Mouse (Mus musculus): ENCODE measurements around the gene Abcf2. TPM values are rescaled to one million over a fixed set of nuclear protein-coding genes. Genes with fewer than 3 reads are reported as not detected.

Abcf2 gene
- polyA plus RNA-seq (2012; rRNA removed): 62.6 and 63.3 TPM in 2 replicates

DNA sequence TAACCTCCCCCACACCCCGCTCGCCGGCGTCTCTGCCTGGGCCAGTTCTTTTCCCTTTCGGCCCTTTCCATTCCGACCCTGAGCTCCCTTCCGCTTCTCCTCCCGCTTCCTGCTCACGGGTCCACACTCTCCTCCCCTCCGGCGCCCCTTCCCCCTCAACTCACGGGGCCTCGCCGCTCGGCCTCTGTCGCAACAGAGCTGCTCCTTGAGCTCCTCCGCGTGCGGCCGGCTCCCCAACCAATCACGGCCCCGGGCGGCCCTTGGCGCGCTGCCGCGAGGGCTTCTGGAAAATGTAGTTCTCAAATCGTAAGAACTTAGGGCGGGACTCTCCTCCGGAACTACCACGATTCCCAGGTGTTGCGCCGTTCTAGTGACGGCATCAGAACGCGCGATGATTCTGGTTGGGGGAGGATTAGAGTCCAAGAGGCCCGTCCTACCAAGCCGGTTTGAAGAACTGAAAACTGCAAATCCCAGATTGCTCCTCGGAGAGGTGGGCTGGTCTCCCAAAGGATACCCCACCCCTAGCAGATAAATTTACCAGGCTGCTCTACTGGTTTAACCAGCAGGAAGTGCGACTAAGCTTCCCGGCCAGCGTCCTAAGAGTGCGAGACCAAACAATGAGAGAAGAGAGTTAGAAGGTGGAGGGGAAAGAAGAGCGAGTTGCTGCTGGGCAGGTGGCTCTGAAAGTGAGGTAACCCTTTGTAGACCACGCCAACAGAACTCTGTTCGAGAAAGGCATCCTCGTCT lies at the start of gene Abcf2:
Gene Abcf2, minus strand, starts transcription at position 285 of the 747 bp plus-strand sequence.

GRCm38 (mm10) chr5:24623986-24624821 lies 46.9 kb upstream of the Abcf2 start, which contains the start of gene Smarcd3:
Gene Smarcd3 (minus strand): TSS chr5:24624411.

DNA sequence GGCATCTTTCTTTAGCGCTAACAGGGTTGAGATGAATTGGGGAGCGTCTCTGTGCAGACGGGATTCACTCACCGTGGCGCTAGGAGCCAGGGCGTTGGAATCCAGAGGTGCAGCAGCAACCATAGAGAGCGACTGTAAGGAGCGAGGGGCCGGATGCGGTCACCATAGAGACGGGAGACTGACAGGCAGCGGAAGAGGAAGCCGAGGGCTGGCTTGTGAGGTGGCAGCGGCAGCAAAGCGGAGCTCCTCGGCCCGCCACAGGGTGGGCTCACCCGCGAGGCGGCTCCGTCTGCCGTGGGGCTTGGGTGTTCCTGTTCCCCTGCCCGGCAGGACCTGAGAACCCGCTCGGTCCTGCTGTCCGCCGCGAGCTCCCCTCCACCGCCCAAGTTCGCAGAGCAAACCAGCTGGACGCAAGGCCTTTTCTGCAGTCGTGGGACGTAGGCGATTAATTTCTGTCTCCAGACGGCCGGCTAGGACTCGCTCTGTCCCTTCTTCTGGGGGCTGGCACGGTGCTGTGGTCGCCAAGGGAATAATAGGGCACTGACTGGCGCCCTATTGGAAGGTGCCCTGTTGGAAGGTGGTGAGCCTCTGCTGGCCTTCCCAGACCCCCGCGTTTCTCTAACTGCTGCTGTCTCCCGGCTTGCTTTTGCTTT lies 9.4 kb upstream of the Abcf2 start, which contains the start of gene Chpf2:
Gene Chpf2, plus strand, starts transcription at position 195 of the 653 bp plus-strand sequence.

GRCm38 (mm10) chr5:24556709-24557108 lies 20.6 kb downstream of the Abcf2 start, which contains the start of gene 4931409K22Rik:
Gene 4931409K22Rik (minus strand): TSS chr5:24556809.

GRCm38 (mm10) chr5:24540387-24541143 lies 36.7 kb downstream of the Abcf2 start, which contains the start of gene Asb10:
Gene Asb10 (minus strand): TSS chr5:24540978.

GRCm38 (mm10) chr5:24526889-24527230 lies 50.4 kb downstream of the Abcf2 start, which contains the start of gene Gbx1:
Gene Gbx1 (minus strand): TSS chr5:24527202.

Other genes with a start within 250 kb of the Abcf2 start
- 33.9 and 38.3 TPM in 2 replicates for gene Kcnh2, start 225.9 kb downstream of the Abcf2 start, polyA plus RNA-seq (2012; rRNA removed)
- 8.1 and 8.6 TPM in 2 replicates for gene Nos3, start 212.7 kb downstream of the Abcf2 start, polyA plus RNA-seq (2012; rRNA removed)
- 6.8 and 10.2 TPM in 2 replicates for gene Atg9b, start 185.3 kb downstream of the Abcf2 start, polyA plus RNA-seq (2012; rRNA removed)
- gene Abcb8, start 183.8 kb downstream of the Abcf2 start, polyA plus RNA-seq (2012; rRNA removed): 47.3 and 50.7 TPM in 2 replicates
- 0.36 and 3.7 TPM in 2 replicates for gene Asic3, start 164.1 kb downstream of the Abcf2 start, polyA plus RNA-seq (2012; rRNA removed)
- gene Cdk5, start 153.9 kb downstream of the Abcf2 start, polyA plus RNA-seq (2012; rRNA removed): 207 and 219 TPM in 2 replicates
- 27.1 and 29.2 TPM in 2 replicates for gene Slc4a2, start 153.6 kb downstream of the Abcf2 start, polyA plus RNA-seq (2012; rRNA removed)
- gene Fastk, start 132.2 kb downstream of the Abcf2 start, polyA plus RNA-seq (2012; rRNA removed): 150 and 160 TPM in 2 replicates
- 56.9 and 61.0 TPM in 2 replicates for gene Tmub1, start 129.6 kb downstream of the Abcf2 start, polyA plus RNA-seq (2012; rRNA removed)
- gene Agap3, start 125.3 kb downstream of the Abcf2 start, polyA plus RNA-seq (2012; rRNA removed): 168 and 197 TPM in 2 replicates
- 0.96 and 2.0 TPM in 2 replicates for gene Gbx1, start 50.3 kb downstream of the Abcf2 start, polyA plus RNA-seq (2012; rRNA removed)
- 0.16 and 0.27 TPM in 2 replicates for gene Asb10, start 36.5 kb downstream of the Abcf2 start, polyA plus RNA-seq (2012; rRNA removed)
- gene 4931409K22Rik, start 20.7 kb downstream of the Abcf2 start, polyA plus RNA-seq (2012; rRNA removed): 0.21 and 0.35 TPM in 2 replicates
- gene Chpf2, start 9.3 kb upstream of the Abcf2 start, polyA plus RNA-seq (2012; rRNA removed): 21.5 and 22.6 TPM in 2 replicates
- 235 and 240 TPM in 2 replicates for gene Smarcd3, start 46.9 kb upstream of the Abcf2 start, polyA plus RNA-seq (2012; rRNA removed)
- 66.7 and 72.6 TPM in 2 replicates for gene Nub1, start 108.1 kb upstream of the Abcf2 start, polyA plus RNA-seq (2012; rRNA removed)
- gene Wdr86, start 153.3 kb upstream of the Abcf2 start, polyA plus RNA-seq (2012; rRNA removed): 7.7 and 9.3 TPM in 2 replicates
- gene Crygn, start 180.5 kb upstream of the Abcf2 start, polyA plus RNA-seq (2012; rRNA removed): 0.75 TPM in 1 of 2 replicates, not detected in the other